Mouse (Mus musculus): ENCODE data around the gene Calhm3. TPM values are rescaled to one million over a fixed set of nuclear protein-coding genes. Genes with fewer than 3 reads are reported as not detected.

Gene Calhm3
- polyA plus RNA-seq, 1 experiment from 2014 or later = not detected

- DNase-seq (ENCODE audit: low spot score) = peak; percentile 68
- WGBS = 30% methylated on average over 2 of the region's 2 CpGs
- no peak overlapping the region for H3K27ac ChIP-seq (ENCODE audit: low read depth, low read length)
- no peak overlapping the region for H3K4me2 ChIP-seq (replicated peaks; ENCODE audit: low read depth, low read length)
- H3K27me3 ChIP-seq (ENCODE audit: control insufficient read depth, insufficient read depth, low read length) = no peaks in the 10 kb centered on the region
- H3K36me3 ChIP-seq (ENCODE audit: control insufficient read depth, insufficient read depth, low read length) = 0 out of 2 replicates have a peak, but pooled peaks cover 7% of the 10 kb centered on the region
- H3K9me3 ChIP-seq (ENCODE audit: control insufficient read depth, low read length) = no peaks in the 10 kb centered on the region
- no peak overlapping the region for H3K9ac ChIP-seq (ENCODE audit: low read depth, low read length)
- ATAC-seq (ENCODE audit: low FRiP score) = no peak
- H3K4me1 ChIP-seq (replicated peaks; ENCODE audit: control insufficient read depth, insufficient read depth, low read length) = no peaks in the 10 kb centered on the region
- no peak overlapping the region for H3K4me3 ChIP-seq (ENCODE audit: low read depth, low read length)
Measured at GRCm38 (mm10) chr19:47122802-47123201, 34.8 kb downstream of the Calhm3 start.

- ATAC-seq (ENCODE audit: low FRiP score) (no peak), DNase-seq (ENCODE audit: low spot score) (peak; percentile 53)
- no peak overlapping the region for H3K27ac ChIP-seq (ENCODE audit: low read depth, low read length)
- H3K27me3 ChIP-seq (ENCODE audit: control insufficient read depth, insufficient read depth, low read length) = no peaks in the 10 kb centered on the region
- H3K4me3 ChIP-seq (ENCODE audit: low read depth, low read length) = no peak overlapping the region
- H3K4me2 ChIP-seq (replicated peaks; ENCODE audit: low read depth, low read length) = no peak overlapping the region
- no peaks in the 10 kb centered on the region for H3K9me3 ChIP-seq (ENCODE audit: control insufficient read depth, low read length)
- H3K36me3 ChIP-seq (ENCODE audit: control insufficient read depth, insufficient read depth, low read length) = peaks cover 2% of the 10 kb centered on the region; the same call in 1 of the 2 replicates
- H3K9ac ChIP-seq (ENCODE audit: low read depth, low read length) = no peak overlapping the region
- no peaks in the 10 kb centered on the region for H3K4me1 ChIP-seq (replicated peaks; ENCODE audit: control insufficient read depth, insufficient read depth, low read length)
- 44% methylated on average over 4 of the region's 4 CpGs for WGBS
Measured at GRCm38 (mm10) chr19:47121054-47121453, 36.5 kb downstream of the Calhm3 start.

GRCm38 (mm10) chr19:47118634-47119033 is 38.9 kb downstream of the Calhm3 start:
- H3K9me3 ChIP-seq (ENCODE audit: control insufficient read depth, low read length) = no peaks in the 10 kb centered on the region
- no peak overlapping the region for H3K9ac ChIP-seq (ENCODE audit: low read depth, low read length)
- WGBS = 82% methylated on average over 2 of the region's 2 CpGs
- H3K4me3 ChIP-seq (ENCODE audit: low read depth, low read length) = no peak overlapping the region
- H3K27ac ChIP-seq (ENCODE audit: low read depth, low read length) = no peak overlapping the region
- H3K4me2 ChIP-seq (replicated peaks; ENCODE audit: low read depth, low read length) = no peak overlapping the region
- ATAC-seq (ENCODE audit: low FRiP score) (no peak), DNase-seq (ENCODE audit: low spot score) (no peak)
- H3K36me3 ChIP-seq (ENCODE audit: control insufficient read depth, insufficient read depth, low read length) = peaks cover 5% of the 10 kb centered on the region; the same call in 1 of the 2 replicates
- H3K27me3 ChIP-seq (ENCODE audit: control insufficient read depth, insufficient read depth, low read length) = no peaks in the 10 kb centered on the region
- H3K4me1 ChIP-seq (replicated peaks; ENCODE audit: control insufficient read depth, insufficient read depth, low read length) = no peaks in the 10 kb centered on the region

GRCm38 (mm10) chr19:47104641-47105271 is 52.8 kb downstream of the Calhm3 start:
- 96% methylated on average over 9 of the region's 9 CpGs for WGBS
- Histone ChIP-seq H3K9me3 (ENCODE audit: control insufficient read depth, low read length) (no peaks in the 10 kb centered on the region), H3K36me3 (ENCODE audit: control insufficient read depth, insufficient read depth, low read length) (peaks cover 29% of the 10 kb centered on the region), H3K27ac (ENCODE audit: low read depth, low read length) (no peak overlapping the region), H3K4me1 (replicated peaks; ENCODE audit: control insufficient read depth, insufficient read depth, low read length) (no peaks in the 10 kb centered on the region), H3K4me3 (ENCODE audit: low read depth, low read length) (no peak overlapping the region), H3K9ac (ENCODE audit: low read depth, low read length) (no peak overlapping the region), H3K4me2 (replicated peaks; ENCODE audit: low read depth, low read length) (no peak overlapping the region), H3K27me3 (ENCODE audit: control insufficient read depth, insufficient read depth, low read length) (no peaks in the 10 kb centered on the region)
- DNase-seq (ENCODE audit: low spot score) (no peak), ATAC-seq (ENCODE audit: low FRiP score) (no peak)

Other genes with a start within 250 kb of the Calhm3 start
- 266 and 290 TPM in 2 replicates for gene Ina, start 143.1 kb downstream of the Calhm3 start, polyA plus RNA-seq (2014; fragmentation: Nextera tagmentation; extraction: Ambion mirVana)
- 81.5 and 90.6 TPM in 2 replicates for gene Nt5c2, start 142.6 kb downstream of the Calhm3 start, polyA plus RNA-seq (2014; fragmentation: Nextera tagmentation; extraction: Ambion mirVana)
- gene Pcgf6, start 106.9 kb downstream of the Calhm3 start, polyA plus RNA-seq (2014; fragmentation: Nextera tagmentation; extraction: Ambion mirVana) = 31.6 and 32.2 TPM in 2 replicates
- gene Taf5, start 90.0 kb downstream of the Calhm3 start, polyA plus RNA-seq (2014; fragmentation: Nextera tagmentation; extraction: Ambion mirVana) = 10.8 and 11.8 TPM in 2 replicates
- 1,062 and 1,136 TPM in 2 replicates for gene Usmg5, start 67.1 kb downstream of the Calhm3 start, polyA plus RNA-seq (2014; fragmentation: Nextera tagmentation; extraction: Ambion mirVana)
- 8.1 and 9.4 TPM in 2 replicates for gene Pdcd11, start 67.0 kb downstream of the Calhm3 start, polyA plus RNA-seq (2014; fragmentation: Nextera tagmentation; extraction: Ambion mirVana)
- 0.42 and 0.78 TPM in 2 replicates for gene Calhm2, start 19.5 kb downstream of the Calhm3 start, polyA plus RNA-seq (2014; fragmentation: Nextera tagmentation; extraction: Ambion mirVana)
- not detected in 2 replicates for gene Calhm1, start 13.5 kb downstream of the Calhm3 start, polyA plus RNA-seq (2014; fragmentation: Nextera tagmentation; extraction: Ambion mirVana)
- 2.9 and 3.4 TPM in 2 replicates for gene Neurl1a, start 21.1 kb upstream of the Calhm3 start, polyA plus RNA-seq (2014; fragmentation: Nextera tagmentation; extraction: Ambion mirVana)

Measured in hindbrain, embryonic 11.5 days (tissue).